Mouse (Mus musculus) hindbrain, embryonic 10.5 days (tissue): ENCODE results near the gene Fam170b. TPM values are rescaled to one million over a fixed set of nuclear protein-coding genes. Genes with fewer than 3 reads are reported as not detected.
A peak's percentile ranks its signal among the peaks of the same experiment; 100 is the strongest.

Experiments used
- DNase-seq: peaks from one replicate; pipeline ENCODE4 v3.0.0-alpha.2; 2017; ENCODE audit warnings: low spot score
- H3K27ac ChIP-seq: fragments of 300-500 bp; sonication (generic); 2 replicates; pipeline ENCODE4 v1.5.1; 2016; ENCODE audit warnings: mild to moderate bottlenecking, moderate library complexity
- H3K27me3 ChIP-seq: fragments of 300-500 bp; sonication (generic); 2 replicates; pipeline ENCODE4 v1.6.1; 2016; ENCODE audit warnings: mild to moderate bottlenecking; ENCODE audit not compliant: poor library complexity, insufficient read depth, severe bottlenecking
- H3K36me3 ChIP-seq: fragments of 300-500 bp; sonication (generic); 2 replicates; pipeline ENCODE4 v1.6.1; 2016; ENCODE audit warnings: mild to moderate bottlenecking, moderate library complexity
- H3K4me1 ChIP-seq: fragments of 300-500 bp; sonication (generic); replicated peaks from 2 replicates; pipeline ENCODE4 v1.6.1; 2016; ENCODE audit warnings: mild to moderate bottlenecking
- H3K4me3 ChIP-seq: fragments of 300-500 bp; sonication (generic); 2 replicates; pipeline ENCODE4 v1.5.1; 2016; ENCODE audit warnings: mild to moderate bottlenecking, moderate library complexity
- H3K9me3 ChIP-seq: fragments of 300-500 bp; sonication (generic); 2 replicates; pipeline ENCODE4 v1.6.1; 2016; ENCODE audit warnings: mild to moderate bottlenecking, moderate library complexity
- WGBS: fragments of 180-500 bp; shearing (Covaris S2); methylation state at CpG from one replicate; pipeline ENCODE4 v1.1.7; 2016; 5-methylcytosine and 5-hydroxymethylcytosine counted together
- polyA plus RNA-seq: library from polyadenylated mRNA; unstranded; fragments of >200 nt; fragmentation: Nextera tagmentation; extraction: Ambion mirVana; gene quantifications from 2 replicates; pipeline ENCODE4 v1.2.1, GENCODE M21; 2016

The Fam170b gene
- polyA plus RNA-seq, 1 experiment from 2014 or later, result not detected

- 64% methylated on average over 4 of the region's 4 CpGs for WGBS
- H3K27ac ChIP-seq, result no peak overlapping the region
Observed at GRCm38 (mm10) chr14:32814961-32815360, 18.8 kb upstream of the Fam170b start.

GRCm38 (mm10) chr14:32816533-32816932 is 17.2 kb upstream of the Fam170b start:
- H3K36me3 ChIP-seq, result no peaks in the 10 kb centered on the region
- no peak overlapping the region for H3K4me3 ChIP-seq
- H3K27me3 ChIP-seq, result no peaks in the 10 kb centered on the region
- H3K27ac ChIP-seq, result no peak overlapping the region
- peaks cover 4% of the 10 kb centered on the region for H3K4me1 ChIP-seq
- 77% methylated on average over 4 of the region's 4 CpGs for WGBS
- H3K9me3 ChIP-seq, result no peaks in the 10 kb centered on the region
- DNase-seq, result no peak

More at GRCm38 (mm10) chr14:32814961-32815360, 18.8 kb upstream of the Fam170b start:
- DNase-seq, result no peak
- H3K27me3 ChIP-seq, result no peaks in the 10 kb centered on the region
- no peak overlapping the region for H3K4me3 ChIP-seq
- no peaks in the 10 kb centered on the region for H3K36me3 ChIP-seq
- peaks cover 4% of the 10 kb centered on the region for H3K4me1 ChIP-seq
- no peaks in the 10 kb centered on the region for H3K9me3 ChIP-seq

DNA sequence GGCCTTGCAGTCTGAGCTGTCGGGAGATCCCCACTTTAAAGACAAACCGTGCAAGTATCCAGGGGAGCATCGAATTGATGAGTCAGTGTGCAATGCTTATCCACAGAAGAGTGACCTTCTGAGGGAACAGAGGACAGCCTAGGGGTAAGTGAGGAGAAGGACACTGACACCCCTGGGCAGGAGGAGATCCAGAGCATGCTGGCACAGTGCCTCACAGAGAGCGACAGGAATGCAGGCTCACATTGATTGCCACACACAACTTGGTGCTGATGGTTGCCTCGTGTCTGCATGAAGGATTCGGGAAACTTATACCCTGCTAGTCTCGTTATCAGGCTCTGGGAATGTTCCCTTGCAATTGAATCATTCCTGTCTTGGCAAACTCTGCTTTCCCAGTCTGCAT is 16.5 kb upstream of the Fam170b start:
- Histone ChIP-seq H3K36me3 (no peaks in the 10 kb centered on the region), H3K27ac (no peak overlapping the region), H3K4me1 (peaks cover 4% of the 10 kb centered on the region), H3K27me3 (no peaks in the 10 kb centered on the region), H3K9me3 (no peaks in the 10 kb centered on the region), H3K4me3 (no peak overlapping the region)
- 75% methylated on average over 7 of the region's 7 CpGs for WGBS
- DNase-seq, result no peak

DNA sequence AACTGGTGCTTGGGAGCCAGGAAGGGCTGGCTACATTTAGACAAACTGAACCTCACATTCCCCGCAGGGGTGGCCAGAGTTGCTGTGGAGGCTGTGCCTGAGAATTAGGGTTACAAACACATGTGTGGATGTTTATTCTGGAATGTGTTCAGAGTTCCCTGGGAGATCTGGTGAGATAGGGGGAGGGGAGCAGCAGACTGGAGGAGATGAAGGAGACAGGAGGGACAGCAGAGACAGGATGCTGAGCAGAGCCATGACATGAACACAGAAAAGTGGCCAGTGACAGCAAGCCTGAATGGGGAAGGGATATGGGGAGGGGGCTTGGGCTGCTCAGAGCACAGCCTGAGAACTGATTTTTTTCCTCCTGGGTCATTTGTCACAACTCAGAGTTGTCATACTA is 14.5 kb upstream of the Fam170b start:
- Histone ChIP-seq H3K4me1 (peaks cover 8% of the 10 kb centered on the region), H3K4me3 (no peak overlapping the region), H3K27ac (no peak overlapping the region), H3K27me3 (no peaks in the 10 kb centered on the region), H3K36me3 (no peaks in the 10 kb centered on the region), H3K9me3 (no peaks in the 10 kb centered on the region)
- WGBS, result 40% methylated on average over 1 of the region's 1 CpGs
- DNase-seq, result no peak

DNA sequence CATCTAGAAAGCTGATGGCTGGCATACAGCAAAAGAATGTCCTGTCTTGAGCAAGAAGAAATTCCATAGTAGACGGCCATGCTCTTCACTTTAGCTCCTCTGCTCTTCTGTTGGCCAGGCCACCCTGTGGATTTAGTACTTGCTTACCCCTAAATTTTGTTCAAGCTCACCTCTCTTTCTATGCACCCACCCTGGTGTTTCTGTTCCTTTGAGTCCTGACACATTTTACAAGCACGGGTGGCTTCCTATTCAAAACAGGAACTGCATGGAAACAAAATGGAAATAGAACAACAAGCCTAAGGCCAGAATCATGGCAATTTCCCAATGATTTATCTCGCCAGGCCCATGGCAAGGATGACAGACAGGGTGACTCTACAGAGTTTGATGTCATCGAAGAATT is 10.9 kb upstream of the Fam170b start:
- WGBS, result 90% methylated on average over 4 of the region's 4 CpGs
- DNase-seq, result no peak

GRCm38 (mm10) chr14:32823861-32824260 is 9.9 kb upstream of the Fam170b start:
- Histone ChIP-seq H3K9me3 (no peaks in the 10 kb centered on the region), H3K4me3 (no peak overlapping the region), H3K27me3 (no peaks in the 10 kb centered on the region), H3K4me1 (peaks cover 43% of the 10 kb centered on the region), H3K27ac (no peak overlapping the region), H3K36me3 (no peaks in the 10 kb centered on the region)
- WGBS, result 89% methylated on average over 3 of the region's 3 CpGs
- no peak for DNase-seq

More for the DNA sequence above, 10.9 kb upstream of the Fam170b start:
- Histone ChIP-seq H3K36me3 (no peaks in the 10 kb centered on the region), H3K27me3 (no peaks in the 10 kb centered on the region), H3K27ac (no peak overlapping the region), H3K9me3 (no peaks in the 10 kb centered on the region), H3K4me3 (no peak overlapping the region), H3K4me1 (peaks cover 33% of the 10 kb centered on the region)

DNA sequence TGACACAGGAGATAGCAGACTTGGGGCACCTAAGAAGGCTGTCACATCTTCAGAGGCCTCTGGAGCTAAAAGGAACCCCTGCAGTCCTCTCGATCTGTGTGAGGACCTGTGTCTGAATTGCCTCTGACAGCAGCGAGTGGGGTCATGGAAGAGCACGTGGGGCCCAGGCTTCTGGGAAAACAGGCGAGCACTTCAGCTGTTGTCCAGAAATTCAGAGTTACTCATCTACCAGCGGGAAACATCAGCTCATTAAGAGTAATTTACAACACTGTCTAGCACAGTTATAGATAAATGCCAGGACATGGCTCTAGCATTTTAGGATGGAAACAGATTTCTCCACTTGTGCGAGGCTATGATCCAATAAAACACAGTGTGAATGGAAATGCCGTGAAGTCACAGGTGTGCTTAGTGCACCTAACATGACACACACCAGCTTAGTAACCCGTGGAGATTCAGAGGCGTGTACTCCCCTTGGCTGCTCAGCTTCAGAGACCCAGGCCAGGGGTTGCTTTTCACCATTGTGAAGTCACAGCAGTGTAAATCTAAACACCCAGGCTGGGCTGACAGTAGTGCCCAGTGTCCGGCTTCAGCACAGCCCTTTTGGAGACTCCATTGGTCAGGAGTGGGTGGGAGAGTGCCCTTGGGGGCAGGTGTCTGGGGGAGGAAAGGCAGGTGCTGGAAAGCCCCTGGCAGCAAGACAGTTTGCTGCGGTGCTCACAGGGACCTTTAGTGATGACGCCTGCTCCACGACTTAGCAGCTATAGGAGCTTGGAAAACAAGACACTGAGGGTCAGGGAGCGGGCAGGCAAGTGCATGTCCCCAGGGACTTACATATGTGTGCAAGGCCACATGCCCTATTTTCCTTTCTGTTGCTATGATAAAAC is 9.3 kb upstream of the Fam170b start:
- no peaks in the 10 kb centered on the region for H3K36me3 ChIP-seq
- 59% methylated on average over 14 of the region's 14 CpGs for WGBS
- no peaks in the 10 kb centered on the region for H3K27me3 ChIP-seq
- no peak overlapping the region for H3K4me3 ChIP-seq
- H3K9me3 ChIP-seq, result no peaks in the 10 kb centered on the region
- DNase-seq, result no peak
- peaks cover 39% of the 10 kb centered on the region for H3K4me1 ChIP-seq
- no peak overlapping the region for H3K27ac ChIP-seq

DNA sequence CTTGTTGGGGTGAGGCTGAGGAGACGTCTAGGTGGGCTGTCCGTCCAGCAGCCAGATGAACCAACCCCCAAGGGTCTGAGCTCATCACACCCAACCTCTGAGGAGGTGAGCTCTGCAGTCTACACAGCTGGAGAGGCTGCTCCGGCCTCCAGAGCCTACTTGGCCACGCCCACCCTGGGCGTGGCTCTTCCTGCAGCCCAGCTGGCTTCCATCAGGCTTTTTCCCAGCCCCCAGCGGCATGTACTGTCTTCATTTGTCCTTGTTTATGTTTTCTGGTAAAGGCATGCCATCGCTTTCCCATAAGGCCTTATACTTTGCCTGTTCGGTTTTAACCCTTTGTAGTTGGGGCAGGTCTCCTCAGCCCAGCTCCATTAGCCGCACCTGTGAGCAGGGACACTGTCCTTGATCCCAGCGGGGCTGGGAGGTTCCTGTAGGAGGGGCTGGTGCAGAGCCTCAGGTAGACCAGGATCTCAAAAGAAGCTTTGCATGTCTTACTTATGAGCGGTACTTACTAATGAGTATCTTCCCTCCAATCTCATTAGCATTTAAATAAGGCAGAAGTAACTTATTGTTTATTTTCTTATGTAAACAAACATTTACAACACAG is 8.2 kb upstream of the Fam170b start:
- no peaks in the 10 kb centered on the region for H3K27me3 ChIP-seq
- WGBS, result 6% methylated on average over 11 of the region's 11 CpGs
- H3K27ac ChIP-seq, result peak overlapping the region; percentile 37; the same call in 1 of the 2 replicates
- H3K36me3 ChIP-seq, result no peaks in the 10 kb centered on the region
- H3K4me1 ChIP-seq, result peaks cover 39% of the 10 kb centered on the region
- peak; percentile 57 for DNase-seq
- H3K4me3 ChIP-seq, result peak overlapping the region; percentile 18; the same call in 1 of the 2 replicates
- H3K9me3 ChIP-seq, result peaks cover 7% of the 10 kb centered on the region; the same call in 1 of the 2 replicates

DNA sequence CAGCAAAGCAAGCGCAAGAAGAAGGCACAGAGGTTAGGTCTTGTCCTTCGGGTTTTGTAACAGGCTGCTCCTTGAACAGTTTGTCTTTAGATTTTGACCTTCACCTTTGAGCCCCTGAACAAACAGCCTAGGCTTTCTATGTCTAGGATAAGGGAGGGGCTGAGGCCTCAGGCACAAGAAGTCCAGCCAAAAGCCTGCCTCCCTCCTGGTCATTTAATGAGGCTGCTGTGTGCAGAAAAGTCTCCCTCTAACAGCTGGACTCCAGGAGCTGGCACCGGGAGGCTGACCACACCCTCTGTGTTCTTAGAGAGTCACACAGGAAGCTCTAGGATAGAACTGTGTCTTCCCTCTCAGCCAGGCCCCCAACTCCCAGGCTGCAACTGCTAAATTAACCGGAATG is 6.6 kb upstream of the Fam170b start:
- Histone ChIP-seq H3K4me1 (peaks cover 39% of the 10 kb centered on the region), H3K27ac (0 out of 2 replicates have a peak overlapping the region, but pooled peaks have one; percentile 13), H3K36me3 (no peaks in the 10 kb centered on the region), H3K9me3 (peaks cover 7% of the 10 kb centered on the region; the same call in 1 of the 2 replicates), H3K27me3 (no peaks in the 10 kb centered on the region), H3K4me3 (no peak overlapping the region)
- WGBS, result 61% methylated on average over 4 of the region's 4 CpGs
- DNase-seq, result no peak

DNA sequence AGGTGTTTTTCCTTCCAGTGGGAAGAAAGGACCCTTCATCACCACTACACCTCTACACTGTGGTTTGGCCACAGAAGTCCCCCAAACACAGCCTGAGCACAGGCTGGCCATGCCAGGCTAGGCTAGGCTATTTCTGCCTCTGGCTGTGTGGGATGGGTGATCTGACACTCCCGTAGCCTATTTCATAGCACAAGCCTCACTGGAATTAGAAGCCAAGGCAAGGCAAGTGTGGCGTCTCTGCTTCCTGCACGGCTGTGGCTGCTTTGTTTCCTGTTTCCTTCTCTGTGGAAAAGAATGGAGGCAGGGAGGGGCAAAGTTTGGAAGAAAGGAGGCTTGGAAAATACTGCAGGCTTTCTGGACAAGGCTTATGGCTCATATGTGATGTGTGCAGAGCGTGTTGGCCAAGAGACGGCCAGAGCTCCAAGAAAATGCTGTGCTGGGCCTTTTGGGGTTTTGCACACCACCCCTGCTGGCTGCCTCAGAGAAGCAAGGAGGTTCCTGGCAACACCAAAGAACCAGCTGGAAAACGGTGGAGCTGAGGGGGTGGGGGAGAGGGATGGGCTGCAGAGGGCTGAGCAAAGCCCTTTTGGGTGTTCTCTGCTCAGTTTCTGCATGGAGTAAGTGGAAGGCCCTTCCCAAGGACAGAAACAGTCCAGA is 5.6 kb upstream of the Fam170b start:
- Histone ChIP-seq H3K9me3 (peaks cover 7% of the 10 kb centered on the region; the same call in 1 of the 2 replicates), H3K27me3 (no peaks in the 10 kb centered on the region), H3K4me1 (peaks cover 47% of the 10 kb centered on the region), H3K27ac (peak overlapping the region; percentile 41), H3K36me3 (no peaks in the 10 kb centered on the region), H3K4me3 (no peak overlapping the region)
- no peak for DNase-seq
- 50% methylated on average over 6 of the region's 6 CpGs for WGBS

GRCm38 (mm10) chr14:32835181-32835580 is 1.4 kb downstream of the Fam170b start:
- H3K36me3 ChIP-seq, result no peaks in the 10 kb centered on the region
- no peak for DNase-seq
- H3K27ac ChIP-seq, result no peak overlapping the region
- peaks cover 3% of the 10 kb centered on the region; the same call in 1 of the 2 replicates for H3K9me3 ChIP-seq
- no peaks in the 10 kb centered on the region for H3K27me3 ChIP-seq
- no peak overlapping the region for H3K4me3 ChIP-seq
- peaks cover 8% of the 10 kb centered on the region; the same call in 1 of the 2 replicates for H3K4me1 ChIP-seq
- WGBS, result 91% methylated on average over 14 of the region's 14 CpGs

GRCm38 (mm10) chr14:32835596-32835995 is 1.8 kb downstream of the Fam170b start:
- Histone ChIP-seq H3K9me3 (no peaks in the 10 kb centered on the region), H3K36me3 (no peaks in the 10 kb centered on the region), H3K4me3 (no peak overlapping the region), H3K4me1 (peaks cover 8% of the 10 kb centered on the region; the same call in 1 of the 2 replicates), H3K27ac (no peak overlapping the region), H3K27me3 (no peaks in the 10 kb centered on the region)
- 89% methylated on average over 14 of the region's 14 CpGs for WGBS
- DNase-seq, result no peak
